Mouse (Mus musculus): ENCODE results near the gene Lce1f. TPM values are rescaled to one million over a fixed set of nuclear protein-coding genes. Genes with fewer than 3 reads are reported as not detected.

Lce1f gene
- not detected for polyA plus RNA-seq (2014; fragmentation: Illumina TruSeq; extraction: RNeasy Lipid Tissue Mini Kit (QIAGEN cat#74804); ENCODE audit: low read depth, low replicate concordance)

DNA sequence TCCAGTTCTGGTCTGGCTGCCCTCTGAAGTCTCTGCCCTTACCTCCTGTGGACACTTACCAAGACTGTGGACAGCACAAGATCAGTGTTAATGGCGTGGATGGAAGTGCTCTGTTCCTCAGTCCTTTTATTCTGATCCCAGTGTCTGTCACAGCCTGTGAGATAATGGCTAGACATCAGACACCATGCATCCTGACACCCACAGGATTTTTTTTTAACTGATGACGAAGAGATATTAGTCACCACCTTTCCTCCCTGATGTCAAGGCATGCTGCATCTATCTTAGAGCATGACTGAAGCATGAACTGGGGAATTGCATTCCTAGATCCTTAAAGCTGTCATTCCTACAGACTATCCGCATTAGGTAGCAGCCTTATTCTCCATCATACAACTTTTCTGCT, at the start of gene Lce1f:
Lce1f (minus strand) TSS at position 101 of the 400 bp plus-strand sequence.

GRCm38 (mm10) chr3:92764965-92765364, 44.8 kb upstream of the Lce1f start, which contains the start of gene Lce1h:
TSS of gene Lce1h (minus strand) at chr3:92765065.

DNA sequence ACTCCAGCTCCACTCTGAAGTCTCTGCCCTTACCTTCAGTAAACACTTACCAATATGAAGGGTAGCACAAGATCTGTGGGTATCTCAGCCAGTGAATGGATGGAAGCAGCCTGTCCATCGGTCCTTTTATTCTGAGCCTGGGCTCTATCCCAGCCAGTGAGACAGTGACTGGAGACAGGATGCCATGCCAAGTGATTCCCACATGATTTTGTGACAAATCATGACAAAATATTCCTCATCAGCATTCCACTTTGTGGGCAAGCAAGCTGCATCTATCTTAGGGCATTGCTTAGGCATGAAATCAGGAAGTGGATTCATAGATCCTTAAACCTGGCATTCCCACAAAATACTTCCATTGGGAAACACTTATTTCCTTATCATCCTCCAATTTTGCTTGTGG, 32.1 kb upstream of the Lce1f start, which contains the start of gene Lce1g:
Lce1g (minus strand) TSS at position 101 of the 400 bp plus-strand sequence.

GRCm38 (mm10) chr3:92738996-92739395, 18.8 kb upstream of the Lce1f start, which contains the start of gene Gm38119:
TSS of gene Gm38119 (minus strand) at chr3:92739096.

DNA sequence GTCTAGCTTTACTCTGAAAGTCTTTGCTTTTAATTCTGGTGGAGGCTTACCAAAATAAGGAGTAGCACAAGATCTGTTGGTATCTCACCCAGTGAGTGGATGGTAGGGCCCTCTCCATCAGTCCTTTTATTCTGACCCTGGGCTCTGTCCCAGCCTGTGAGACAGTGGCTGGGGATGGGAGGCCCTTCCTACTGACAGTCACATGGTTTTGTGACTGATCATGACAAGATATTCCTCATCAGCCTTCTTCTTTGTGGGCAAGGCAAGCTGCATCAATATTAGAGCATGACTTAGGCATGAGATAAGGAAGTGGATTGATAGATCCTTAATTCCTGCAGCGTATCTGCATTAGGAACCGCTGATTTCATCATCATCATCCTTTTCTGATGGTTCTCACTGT, 11.2 kb downstream of the Lce1f start, which contains the start of gene Lce1e:
Lce1e (minus strand) TSS at position 101 of the 400 bp plus-strand sequence.

DNA sequence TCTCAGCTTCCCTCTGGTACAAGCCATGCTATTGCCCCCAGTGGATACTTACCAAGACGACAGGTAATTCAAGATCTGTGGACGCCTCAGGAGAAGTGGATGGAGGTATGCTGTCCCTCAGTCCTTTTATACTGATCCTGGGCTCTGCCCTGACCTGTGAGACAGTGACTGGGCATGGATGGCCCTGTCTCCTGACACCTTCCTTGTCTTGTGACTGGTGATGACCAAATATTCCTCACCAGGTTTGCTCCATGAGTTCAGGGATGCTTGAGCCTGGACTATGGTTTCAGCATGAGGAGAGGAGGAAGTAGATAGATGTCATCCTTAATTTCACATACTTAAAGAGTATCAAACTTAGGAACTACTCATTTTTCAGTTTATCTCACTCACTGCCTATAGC, 33.0 kb downstream of the Lce1f start, which contains the start of gene Lce1d:
Lce1d (minus strand) TSS at position 101 of the 400 bp plus-strand sequence.

GRCm38 (mm10) chr3:92678947-92679346, 41.2 kb downstream of the Lce1f start, which contains the start of gene Lce1c:
TSS of gene Lce1c (plus strand) at chr3:92679247.

GRCm38 (mm10) chr3:92670215-92670614, 49.9 kb downstream of the Lce1f start, which contains the start of gene Lce1a2:
TSS of gene Lce1a2 (minus strand) at chr3:92670315.

Other genes starting within 250 kb of the Lce1f start
- not detected for gene Sprr1a, start 234.5 kb downstream of the Lce1f start, polyA plus RNA-seq (2014; fragmentation: Illumina TruSeq; extraction: RNeasy Lipid Tissue Mini Kit (QIAGEN cat#74804); ENCODE audit: low read depth, low replicate concordance)
- not detected for gene Sprr4, start 219.9 kb downstream of the Lce1f start, polyA plus RNA-seq (2014; fragmentation: Illumina TruSeq; extraction: RNeasy Lipid Tissue Mini Kit (QIAGEN cat#74804); ENCODE audit: low read depth, low replicate concordance)
- not detected for gene 2310046K23Rik, start 185.8 kb downstream of the Lce1f start, polyA plus RNA-seq (2014; fragmentation: Illumina TruSeq; extraction: RNeasy Lipid Tissue Mini Kit (QIAGEN cat#74804); ENCODE audit: low read depth, low replicate concordance)
- not detected for gene Ivl, start 146.6 kb downstream of the Lce1f start, polyA plus RNA-seq (2014; fragmentation: Illumina TruSeq; extraction: RNeasy Lipid Tissue Mini Kit (QIAGEN cat#74804); ENCODE audit: low read depth, low replicate concordance)
- gene Smcp, start 131.4 kb downstream of the Lce1f start, polyA plus RNA-seq (2014; fragmentation: Illumina TruSeq; extraction: RNeasy Lipid Tissue Mini Kit (QIAGEN cat#74804); ENCODE audit: low read depth, low replicate concordance): not detected
- not detected for gene 2210017I01Rik, start 112.9 kb downstream of the Lce1f start, polyA plus RNA-seq (2014; fragmentation: Illumina TruSeq; extraction: RNeasy Lipid Tissue Mini Kit (QIAGEN cat#74804); ENCODE audit: low read depth, low replicate concordance)
- gene Lce6a, start 98.7 kb downstream of the Lce1f start, polyA plus RNA-seq (2014; fragmentation: Illumina TruSeq; extraction: RNeasy Lipid Tissue Mini Kit (QIAGEN cat#74804); ENCODE audit: low read depth, low replicate concordance): not detected
- not detected for gene Lce1a1, start 72.0 kb downstream of the Lce1f start, polyA plus RNA-seq (2014; fragmentation: Illumina TruSeq; extraction: RNeasy Lipid Tissue Mini Kit (QIAGEN cat#74804); ENCODE audit: low read depth, low replicate concordance)
- gene Lce1b, start 63.4 kb downstream of the Lce1f start, polyA plus RNA-seq (2014; fragmentation: Illumina TruSeq; extraction: RNeasy Lipid Tissue Mini Kit (QIAGEN cat#74804); ENCODE audit: low read depth, low replicate concordance): not detected
- gene Lce1a2, start 50.0 kb downstream of the Lce1f start, polyA plus RNA-seq (2014; fragmentation: Illumina TruSeq; extraction: RNeasy Lipid Tissue Mini Kit (QIAGEN cat#74804); ENCODE audit: low read depth, low replicate concordance): not detected
- not detected for gene Lce1c, start 41.1 kb downstream of the Lce1f start, polyA plus RNA-seq (2014; fragmentation: Illumina TruSeq; extraction: RNeasy Lipid Tissue Mini Kit (QIAGEN cat#74804); ENCODE audit: low read depth, low replicate concordance)
- gene Lce1d, start 33.1 kb downstream of the Lce1f start, polyA plus RNA-seq (2014; fragmentation: Illumina TruSeq; extraction: RNeasy Lipid Tissue Mini Kit (QIAGEN cat#74804); ENCODE audit: low read depth, low replicate concordance): not detected
- not detected for gene Lce1e, start 11.3 kb downstream of the Lce1f start, polyA plus RNA-seq (2014; fragmentation: Illumina TruSeq; extraction: RNeasy Lipid Tissue Mini Kit (QIAGEN cat#74804); ENCODE audit: low read depth, low replicate concordance)
- not detected for gene Gm38119, start 18.7 kb upstream of the Lce1f start, polyA plus RNA-seq (2014; fragmentation: Illumina TruSeq; extraction: RNeasy Lipid Tissue Mini Kit (QIAGEN cat#74804); ENCODE audit: low read depth, low replicate concordance)
- not detected for gene Lce1g, start 32.0 kb upstream of the Lce1f start, polyA plus RNA-seq (2014; fragmentation: Illumina TruSeq; extraction: RNeasy Lipid Tissue Mini Kit (QIAGEN cat#74804); ENCODE audit: low read depth, low replicate concordance)
- gene Lce1h, start 44.7 kb upstream of the Lce1f start, polyA plus RNA-seq (2014; fragmentation: Illumina TruSeq; extraction: RNeasy Lipid Tissue Mini Kit (QIAGEN cat#74804); ENCODE audit: low read depth, low replicate concordance): not detected
- gene Lce1i, start 58.5 kb upstream of the Lce1f start, polyA plus RNA-seq (2014; fragmentation: Illumina TruSeq; extraction: RNeasy Lipid Tissue Mini Kit (QIAGEN cat#74804); ENCODE audit: low read depth, low replicate concordance): not detected
- gene Lce1j, start 70.2 kb upstream of the Lce1f start, polyA plus RNA-seq (2014; fragmentation: Illumina TruSeq; extraction: RNeasy Lipid Tissue Mini Kit (QIAGEN cat#74804); ENCODE audit: low read depth, low replicate concordance): not detected
- gene Lce1k, start 87.5 kb upstream of the Lce1f start, polyA plus RNA-seq (2014; fragmentation: Illumina TruSeq; extraction: RNeasy Lipid Tissue Mini Kit (QIAGEN cat#74804); ENCODE audit: low read depth, low replicate concordance): not detected
- not detected for gene Kprp, start 106.9 kb upstream of the Lce1f start, polyA plus RNA-seq (2014; fragmentation: Illumina TruSeq; extraction: RNeasy Lipid Tissue Mini Kit (QIAGEN cat#74804); ENCODE audit: low read depth, low replicate concordance)
- gene Lce1l, start 130.9 kb upstream of the Lce1f start, polyA plus RNA-seq (2014; fragmentation: Illumina TruSeq; extraction: RNeasy Lipid Tissue Mini Kit (QIAGEN cat#74804); ENCODE audit: low read depth, low replicate concordance): not detected
- gene 2310050C09Rik, start 149.9 kb upstream of the Lce1f start, polyA plus RNA-seq (2014; fragmentation: Illumina TruSeq; extraction: RNeasy Lipid Tissue Mini Kit (QIAGEN cat#74804); ENCODE audit: low read depth, low replicate concordance): not detected
- gene Lce3a, start 205.9 kb upstream of the Lce1f start, polyA plus RNA-seq (2014; fragmentation: Illumina TruSeq; extraction: RNeasy Lipid Tissue Mini Kit (QIAGEN cat#74804); ENCODE audit: low read depth, low replicate concordance): not detected
- gene Lce3b, start 212.6 kb upstream of the Lce1f start, polyA plus RNA-seq (2014; fragmentation: Illumina TruSeq; extraction: RNeasy Lipid Tissue Mini Kit (QIAGEN cat#74804); ENCODE audit: low read depth, low replicate concordance): not detected
- not detected for gene Lce3c, start 224.1 kb upstream of the Lce1f start, polyA plus RNA-seq (2014; fragmentation: Illumina TruSeq; extraction: RNeasy Lipid Tissue Mini Kit (QIAGEN cat#74804); ENCODE audit: low read depth, low replicate concordance)
- not detected for gene Lce3d, start 237.0 kb upstream of the Lce1f start, polyA plus RNA-seq (2014; fragmentation: Illumina TruSeq; extraction: RNeasy Lipid Tissue Mini Kit (QIAGEN cat#74804); ENCODE audit: low read depth, low replicate concordance)
- gene Lce3e, start 246.7 kb upstream of the Lce1f start, polyA plus RNA-seq (2014; fragmentation: Illumina TruSeq; extraction: RNeasy Lipid Tissue Mini Kit (QIAGEN cat#74804); ENCODE audit: low read depth, low replicate concordance): not detected

Data from heart, adult 10 weeks (tissue).